Mouse (Mus musculus) bone marrow, adult 2 months (tissue): ENCODE measurements around the gene Trim61.

Experiments used
- CTCF ChIP-seq: fragments of 200-500 bp; IDR thresholded peaks from 2 replicates; pipeline ENCODE4 v1.5.1; 2011; ENCODE audit warnings: low read length, control low read depth; ENCODE audit not compliant: control insufficient read depth, insufficient read depth
- POLR2A ChIP-seq: fragments of 200-500 bp; IDR thresholded peaks from 2 replicates; pipeline ENCODE4 v1.6.1; 2011; ENCODE audit warnings: low read depth, mild to moderate bottlenecking, control low read depth, low read length, borderline replicate concordance; ENCODE audit not compliant: control insufficient read depth

DNA sequence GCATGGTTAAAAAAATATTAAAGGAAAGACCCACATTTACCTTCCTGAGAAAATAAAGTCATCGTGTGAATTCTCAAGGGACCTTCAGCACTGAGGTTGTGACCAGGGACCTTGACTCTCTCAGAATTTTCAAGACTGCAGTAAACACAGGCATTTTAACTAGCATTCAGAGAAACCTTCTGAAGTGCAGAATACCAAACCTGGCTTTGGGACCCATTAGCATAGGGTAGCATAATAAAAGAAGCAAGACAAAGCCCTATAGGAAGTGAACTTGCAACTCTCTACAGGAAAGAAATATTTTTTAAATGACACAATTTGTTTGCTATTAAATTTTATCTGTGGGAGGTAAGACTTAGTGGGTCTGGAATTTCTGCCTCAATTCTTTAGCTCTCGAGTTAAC is 45.7 kb upstream of the Trim61 start:
- TF ChIP-seq CTCF (no peak), POLR2A (no peak)
